Mouse (Mus musculus): ENCODE data around the gene Eno4. TPM values are rescaled to one million over a fixed set of nuclear protein-coding genes. Genes with fewer than 3 reads are reported as not detected.
"Not testable (repeated sequence)": the region's sequence is repeated elsewhere in the genome, so short reads cannot be mapped to it uniquely, and the experiment has no call there.

The Eno4 gene
- polyA plus RNA-seq (2016; fragmentation: Nextera tagmentation; extraction: Ambion mirVana): 1.3 and 1.6 TPM in 2 replicates

GRCm38 (mm10) chr19:58942841-58943828 is at the start of gene Eno4, which contains the start of gene Hspa12a:
Gene Eno4, plus strand, starts transcription at chr19:58943425.
Gene Hspa12a, minus strand, starts transcription at chr19:58943654.
- Histone ChIP-seq H3K4me1 (peaks cover 12% of the 10 kb centered on the region), H3K27ac (peak within 1 kb of the TSS; percentile 66), H3K4me3 (peak within 1 kb of the TSS; percentile 68), H3K9me3 (replicated peaks) (no peaks in the 10 kb centered on the region), H3K27me3 (peaks cover 27% of the 10 kb centered on the region), H3K9ac (peak within 1 kb of the TSS; percentile 83), H3K4me2 (replicated peaks) (peak within 1 kb of the TSS; percentile 88), H3K36me3 (no peaks in the 10 kb centered on the region)
- under 1% methylated on average over 64 of the region's 65 CpGs for WGBS
- ATAC-seq (ENCODE audit: low FRiP score): peak; percentile 97

- Histone ChIP-seq H3K27ac (no peak overlapping the region), H3K27me3 (no peaks in the 10 kb centered on the region), H3K9me3 (replicated peaks) (peaks cover 18% of the 10 kb centered on the region; the same call in 1 of the 2 replicates), H3K4me3 (no peak overlapping the region), H3K4me1 (no peaks in the 10 kb centered on the region), H3K36me3 (no peaks in the 10 kb centered on the region), H3K4me2 (replicated peaks) (no peak overlapping the region), H3K9ac (no peak overlapping the region)
- 78% methylated on average over 3 of the region's 3 CpGs for WGBS
- no peak for ATAC-seq (ENCODE audit: low FRiP score)
Measured at GRCm38 (mm10) chr19:58896216-58896615, 47.0 kb upstream of the Eno4 start.

GRCm38 (mm10) chr19:58900471-58900870 is 42.8 kb upstream of the Eno4 start:
- not testable (repeated sequence) for H3K27ac ChIP-seq; H3K9ac ChIP-seq; H3K4me1 ChIP-seq; ATAC-seq (ENCODE audit: low FRiP score); H3K4me2 ChIP-seq (replicated peaks); H3K9me3 ChIP-seq (replicated peaks); H3K4me3 ChIP-seq; H3K27me3 ChIP-seq; H3K36me3 ChIP-seq
- 90% methylated on average over 10 of the region's 10 CpGs for WGBS

- WGBS: 65% methylated on average over 7 of the region's 7 CpGs
- 0 out of 2 replicates have a peak overlapping the region, but pooled peaks have one; percentile 27 for H3K9ac ChIP-seq
- H3K4me3 ChIP-seq: peak overlapping the region; percentile 20; the same call in 1 of the 2 replicates
- peak overlapping the region; percentile 50; the same call in 1 of the 2 replicates for H3K4me2 ChIP-seq (replicated peaks)
- H3K9me3 ChIP-seq (replicated peaks): 0 out of 2 replicates have a peak, but pooled peaks cover 2% of the 10 kb centered on the region
- no peak for ATAC-seq (ENCODE audit: low FRiP score)
- no peaks in the 10 kb centered on the region for H3K36me3 ChIP-seq
- no peak overlapping the region for H3K27ac ChIP-seq
- peaks cover 27% of the 10 kb centered on the region for H3K27me3 ChIP-seq
- no peaks in the 10 kb centered on the region for H3K4me1 ChIP-seq
Measured at GRCm38 (mm10) chr19:58903079-58903898, 39.9 kb upstream of the Eno4 start.

- peaks cover 27% of the 10 kb centered on the region for H3K27me3 ChIP-seq
- H3K9ac ChIP-seq: 0 out of 2 replicates have a peak overlapping the region, but pooled peaks have one; percentile 27
- peak overlapping the region; percentile 20 for H3K4me3 ChIP-seq
- H3K9me3 ChIP-seq (replicated peaks): no peaks in the 10 kb centered on the region
- no peak overlapping the region for H3K27ac ChIP-seq
- ATAC-seq (ENCODE audit: low FRiP score): peak; percentile 43; the same call in 1 of the 2 replicates
- H3K4me1 ChIP-seq: no peaks in the 10 kb centered on the region
- H3K4me2 ChIP-seq (replicated peaks): peak overlapping the region; percentile 50
- H3K36me3 ChIP-seq: no peaks in the 10 kb centered on the region
- 3% methylated on average over 11 of the region's 11 CpGs for WGBS
Measured at GRCm38 (mm10) chr19:58903899-58904327, 39.3 kb upstream of the Eno4 start.

GRCm38 (mm10) chr19:58906685-58907084 is 36.5 kb upstream of the Eno4 start:
- WGBS: 52% methylated on average over 9 of the region's 9 CpGs
- Histone ChIP-seq H3K36me3 (no peaks in the 10 kb centered on the region), H3K4me1 (0 out of 2 replicates have a peak, but pooled peaks cover 2% of the 10 kb centered on the region), H3K4me3 (no peak overlapping the region), H3K9ac (no peak overlapping the region), H3K27me3 (peaks cover 27% of the 10 kb centered on the region), H3K27ac (no peak overlapping the region), H3K4me2 (replicated peaks) (no peak overlapping the region), H3K9me3 (replicated peaks) (no peaks in the 10 kb centered on the region)
- ATAC-seq (ENCODE audit: low FRiP score): no peak

GRCm38 (mm10) chr19:58908018-58908417 is 35.2 kb upstream of the Eno4 start:
- H3K9me3 ChIP-seq (replicated peaks): no peaks in the 10 kb centered on the region
- H3K27me3 ChIP-seq: peaks cover 36% of the 10 kb centered on the region
- H3K36me3 ChIP-seq: no peaks in the 10 kb centered on the region
- no peak overlapping the region for H3K27ac ChIP-seq
- H3K4me2 ChIP-seq (replicated peaks): no peak overlapping the region
- WGBS: 83% methylated on average over 10 of the region's 10 CpGs
- ATAC-seq (ENCODE audit: low FRiP score): no peak
- no peak overlapping the region for H3K9ac ChIP-seq
- no peak overlapping the region for H3K4me3 ChIP-seq
- H3K4me1 ChIP-seq: 0 out of 2 replicates have a peak, but pooled peaks cover 2% of the 10 kb centered on the region

GRCm38 (mm10) chr19:58910941-58911368 is 32.3 kb upstream of the Eno4 start:
- Histone ChIP-seq H3K36me3 (no peaks in the 10 kb centered on the region), H3K4me3 (peak overlapping the region; percentile 38), H3K27ac (no peak overlapping the region), H3K9me3 (replicated peaks) (no peaks in the 10 kb centered on the region), H3K9ac (peak overlapping the region; percentile 54), H3K27me3 (peaks cover 46% of the 10 kb centered on the region), H3K4me1 (0 out of 2 replicates have a peak, but pooled peaks cover 2% of the 10 kb centered on the region), H3K4me2 (replicated peaks) (peak overlapping the region; percentile 52)
- 3% methylated on average over 11 of the region's 11 CpGs for WGBS
- ATAC-seq (ENCODE audit: low FRiP score): peak; percentile 75

- Histone ChIP-seq H3K9me3 (replicated peaks) (no peaks in the 10 kb centered on the region), H3K27me3 (peaks cover 45% of the 10 kb centered on the region), H3K27ac (no peak overlapping the region), H3K4me3 (peak overlapping the region; percentile 38), H3K36me3 (no peaks in the 10 kb centered on the region), H3K9ac (peak overlapping the region; percentile 54; the same call in 1 of the 2 replicates), H3K4me2 (replicated peaks) (peak overlapping the region; percentile 52), H3K4me1 (0 out of 2 replicates have a peak, but pooled peaks cover 2% of the 10 kb centered on the region)
- peak; percentile 64 for ATAC-seq (ENCODE audit: low FRiP score)
- WGBS: 12% methylated on average over 9 of the region's 9 CpGs
Measured at GRCm38 (mm10) chr19:58911386-58911785, 31.8 kb upstream of the Eno4 start.

- 84% methylated on average over 6 of the region's 6 CpGs for WGBS
- peaks cover 52% of the 10 kb centered on the region for H3K27me3 ChIP-seq
- no peak overlapping the region for H3K4me2 ChIP-seq (replicated peaks)
- H3K9ac ChIP-seq: no peak overlapping the region
- H3K9me3 ChIP-seq (replicated peaks): no peaks in the 10 kb centered on the region
- no peak for ATAC-seq (ENCODE audit: low FRiP score)
- no peaks in the 10 kb centered on the region for H3K36me3 ChIP-seq
- 0 out of 2 replicates have a peak, but pooled peaks cover 2% of the 10 kb centered on the region for H3K4me1 ChIP-seq
- H3K4me3 ChIP-seq: no peak overlapping the region
- no peak overlapping the region for H3K27ac ChIP-seq
Measured at GRCm38 (mm10) chr19:58913301-58913700, 29.9 kb upstream of the Eno4 start.

- H3K9ac ChIP-seq: no peak overlapping the region
- H3K27me3 ChIP-seq: peaks cover 65% of the 10 kb centered on the region
- H3K4me1 ChIP-seq: 0 out of 2 replicates have a peak, but pooled peaks cover 2% of the 10 kb centered on the region
Measured at GRCm38 (mm10) chr19:58918597-58918996, 24.6 kb upstream of the Eno4 start.

More at GRCm38 (mm10) chr19:58918597-58918996, 24.6 kb upstream of the Eno4 start:
- H3K9me3 ChIP-seq (replicated peaks): no peaks in the 10 kb centered on the region
- H3K36me3 ChIP-seq: no peaks in the 10 kb centered on the region
- H3K27ac ChIP-seq: no peak overlapping the region
- H3K4me3 ChIP-seq: no peak overlapping the region
- 16% methylated on average over 11 of the region's 11 CpGs for WGBS
- ATAC-seq (ENCODE audit: low FRiP score): no peak
- peak overlapping the region; percentile 26 for H3K4me2 ChIP-seq (replicated peaks)

All from hindbrain, embryonic 12.5 days (tissue).